27 mouse cellular contexts compared by ENCODE assay signal in the genomic region with DNA sequence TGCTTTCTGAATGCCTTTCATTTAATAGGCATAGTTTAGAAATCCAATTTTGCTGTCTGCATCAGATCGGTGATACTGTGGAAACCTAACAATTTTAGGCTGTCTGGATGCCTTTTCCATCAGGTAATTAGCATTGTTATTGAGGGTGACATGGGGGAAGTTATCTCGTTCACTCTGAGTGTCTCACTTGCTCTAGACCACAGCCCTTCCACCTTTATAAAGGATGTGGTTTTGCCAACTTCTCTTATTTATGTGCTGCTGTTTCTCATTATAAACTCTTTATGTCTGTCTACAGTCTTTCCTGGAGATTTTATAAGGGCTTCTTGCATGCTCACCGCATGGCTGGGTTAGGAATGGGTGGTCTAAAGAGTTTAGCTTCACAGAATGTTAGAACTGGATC.
A peak's percentile ranks its signal among the peaks of the same experiment; 100 is the strongest.
DNase-seq lines count a peak whose midpoint lies in the region; ATAC-seq and TF ChIP-seq lines count a peak whose summit lies in the region.
"Had no signal": no experiment of that assay in that cellular context is flagged by ENCODE, and none has a peak within 500 bp of the region (broad histone marks: within the 10 kb centered on the region; RNA-seq: fewer than 3 reads in every experiment).

No protein-coding gene starts in this region.

- no peak for TF ChIP-seq RAD21 in MEL (IDR thresholded peaks at IDR 0.05; ENCODE audit: low read depth, low read length)

- H3K79me2 ChIP-seq in MEL (ENCODE audit: control insufficient read depth, insufficient read depth, low read length, poor library complexity), result no peaks in the 10 kb centered on the region

- TF ChIP-seq EP300 in MEL (IDR thresholded peaks at IDR 0.05; ENCODE audit: low read depth in 1 of 2, low read length in 2 of 2), result no peak

- H3K9me3 ChIP-seq in MEL (replicated peaks; ENCODE audit: insufficient read depth, low read length), result no peaks in the 10 kb centered on the region; the same call in 1 of the 2 replicates
- no peaks in the 10 kb centered on the region for H3K9me3 ChIP-seq in limb, embryonic 13.5 days
- H3K9me3 ChIP-seq in hindbrain, postnatal 0 days (ENCODE audit: low read length), result no peaks in the 10 kb centered on the region
- H3K9me3 ChIP-seq: forebrain, embryonic 13.5 days; heart, embryonic 13.5 days; intestine, embryonic 15.5 days; liver, embryonic 12.5 days had no signal

- H3K36me3 ChIP-seq in MEL (ENCODE audit: control insufficient read depth in 1 of 2, insufficient read depth in 2 of 2, low read length in 2 of 2), result no peaks in the 10 kb centered on the region
- no peaks in the 10 kb centered on the region for H3K36me3 ChIP-seq in limb, embryonic 13.5 days
- no peaks in the 10 kb centered on the region for H3K36me3 ChIP-seq in hindbrain, postnatal 0 days (ENCODE audit: insufficient read depth, low read length)
- H3K36me3 ChIP-seq: heart, embryonic 13.5 days; intestine, embryonic 15.5 days; liver, embryonic 12.5 days had no signal

- peak overlapping the region; percentile 23 for H3K4me2 ChIP-seq in limb, embryonic 13.5 days (replicated peaks)
- no peak overlapping the region for H3K4me2 ChIP-seq in hindbrain, postnatal 0 days (ENCODE audit: low read depth, low read length)
- H3K4me2 ChIP-seq: forebrain, embryonic 13.5 days; heart, embryonic 13.5 days; intestine, embryonic 15.5 days; liver, embryonic 12.5 days had no signal

- no peak overlapping the region for H3K4me3 ChIP-seq in MEL (ENCODE audit: control insufficient read depth in 1 of 2, insufficient read depth in 1 of 2, low read depth in 2 of 2, low read length in 2 of 2)
- H3K4me3 ChIP-seq in limb, embryonic 13.5 days, result no peak overlapping the region
- H3K4me3 ChIP-seq in hindbrain, postnatal 0 days (ENCODE audit: low read length), result no peak overlapping the region
- H3K4me3 ChIP-seq: forebrain, embryonic 13.5 days; gastrocnemius, adult 2 months; heart, embryonic 13.5 days; intestine, embryonic 15.5 days; layer of hippocampus, adult 2 months; liver, embryonic 12.5 days had no signal

- H3K27ac ChIP-seq in MEL (ENCODE audit: control insufficient read depth, low read depth, low read length), result no peak overlapping the region
- H3K27ac ChIP-seq in limb, embryonic 13.5 days, result no peak overlapping the region
- H3K27ac ChIP-seq in hindbrain, postnatal 0 days, result no peak overlapping the region
- H3K27ac ChIP-seq: forebrain, embryonic 13.5 days; gastrocnemius, adult 2 months; heart, embryonic 13.5 days; intestine, embryonic 15.5 days; layer of hippocampus, adult 2 months; liver, embryonic 12.5 days had no signal

- no peak for TF ChIP-seq POLR2A in MEL (IDR thresholded peaks at IDR 0.05; ENCODE audit: control insufficient read depth in 1 of 2, insufficient read depth in 1 of 2, low read depth in 1 of 2, low read length in 2 of 2, poor library complexity in 1 of 2)

- no peaks in the 10 kb centered on the region for H3K27me3 ChIP-seq in MEL (ENCODE audit: control insufficient read depth in 1 of 2, insufficient read depth in 2 of 2, low read length in 2 of 2)
- H3K27me3 ChIP-seq in limb, embryonic 13.5 days, result peaks cover 6% of the 10 kb centered on the region; the same call in 1 of the 2 replicates
- H3K27me3 ChIP-seq in hindbrain, postnatal 0 days (ENCODE audit: insufficient read depth, low read length), result no peaks in the 10 kb centered on the region
- H3K27me3 ChIP-seq: forebrain, embryonic 13.5 days; heart, embryonic 13.5 days; intestine, embryonic 15.5 days; liver, embryonic 12.5 days had no signal

- no peak overlapping the region for H3K9ac ChIP-seq in MEL (ENCODE audit: control insufficient read depth, low read depth, low read length, poor library complexity, severe bottlenecking)
- no peak overlapping the region for H3K9ac ChIP-seq in limb, embryonic 13.5 days
- H3K9ac ChIP-seq in hindbrain, postnatal 0 days (replicated peaks; ENCODE audit: low read length), result no peak overlapping the region
- H3K9ac ChIP-seq: forebrain, embryonic 13.5 days; heart, embryonic 13.5 days; intestine, embryonic 15.5 days; liver, embryonic 12.5 days; liver, postnatal 0 days had no signal

- DNase-seq in A20 (ENCODE audit: low read depth, low spot score) (peak; percentile 25), MEL (ENCODE audit: low read depth, low spot score) (peak; percentile 17)
- DNase-seq in hindbrain, postnatal 0 days (ENCODE audit: low spot score), result no peak
- DNase-seq in frontal cortex, postnatal 10 days (ENCODE audit: low spot score in 2 of 2), result no peak
- no peak for DNase-seq in adrenal gland, postnatal 25 days
- DNase-seq in heart, postnatal 36 days, result no peak
- DNase-seq: adrenal gland, postnatal 10 days; cerebellum, adult 11-12 months; cerebellum, postnatal 10 days; gastrocnemius, adult 2 months; heart, postnatal 10 days; kidney, adult 2 months; kidney, postnatal 36 days; liver, postnatal 0 days; lung, postnatal 4 days; midbrain, embryonic 14.5 days; spleen, adult 18-20 months; thymus, postnatal 25 days had no signal

- TF ChIP-seq CTCF in MEL (IDR thresholded peaks at IDR 0.05 in 2 of 3, conservative IDR thresholded peaks at IDR 0.05 in 1 of 3; ENCODE audit: control insufficient read depth in 1 of 3, insufficient read depth in 1 of 3, low read depth in 2 of 3, low read length in 3 of 3, poor library complexity in 1 of 3, severe bottlenecking in 1 of 3), result no peak
- TF ChIP-seq CTCF in hindbrain, postnatal 0 days (IDR thresholded peaks at IDR 0.05; ENCODE audit: low read depth), result no peak

- intact Hi-C loops in heart, postnatal 36 days (cut with DNase I), result no loop called here

- 15% methylated on average over 3 of the region's 3 CpGs for WGBS in limb, embryonic 13.5 days
- WGBS in hindbrain, postnatal 0 days, result 77% methylated on average over 3 of the region's 3 CpGs

- no peaks in the 10 kb centered on the region for H3K4me1 ChIP-seq in MEL (ENCODE audit: control insufficient read depth in 1 of 2, insufficient read depth in 2 of 2, low read length in 2 of 2)
- peaks cover 8% of the 10 kb centered on the region for H3K4me1 ChIP-seq in limb, embryonic 13.5 days
- no peaks in the 10 kb centered on the region for H3K4me1 ChIP-seq in hindbrain, postnatal 0 days (ENCODE audit: insufficient read depth, low read length)
- H3K4me1 ChIP-seq: forebrain, embryonic 13.5 days; intestine, embryonic 15.5 days; liver, embryonic 12.5 days had no signal

- peak; percentile 87 for ATAC-seq in granulocyte monocyte progenitor cell, adult 5-6 weeks (replicated peaks; ENCODE audit: poor library complexity, severe bottlenecking)
- ATAC-seq in limb, embryonic 13.5 days (ENCODE audit: low FRiP score, low read depth), result no peak
- ATAC-seq in hindbrain, postnatal 0 days, result no peak
- ATAC-seq: forebrain, embryonic 13.5 days; hindbrain, embryonic 16.5 days; intestine, embryonic 15.5 days; liver, embryonic 12.5 days; liver, postnatal 0 days; lung, postnatal 0 days had no signal

TF ChIP-seq in MEL, 35 proteins besides CTCF, POLR2A, EP300 and RAD21:
- no peak for TF ChIP-seq ZNF384 (IDR thresholded peaks at IDR 0.05; ENCODE audit: low read depth, low read length)
- TF ChIP-seq MXI1 (IDR thresholded peaks at IDR 0.05; ENCODE audit: low read depth, low read length), result no peak

Comparison
In these comparisons a context has a peak if more than half of its experiments do, and no peak if none do; other contexts are left out.
1. DNase-seq: peak in A20 (single experiment) and MEL (single experiment); none in hindbrain, postnatal 0 days (single experiment), frontal cortex, postnatal 10 days (0 of 2), adrenal gland, postnatal 25 days (single experiment) and heart, postnatal 36 days (0 of 2).